Mouse (Mus musculus): ENCODE results near the gene Nhp2.

GRCm38 (mm10) chr11:51591168-51591567 lies 28.4 kb upstream of the Nhp2 start:
- no peak for TF ChIP-seq CTCF (IDR thresholded peaks at IDR 0.05 in 2 of 3, conservative IDR thresholded peaks at IDR 0.05 in 1 of 3; ENCODE audit: control insufficient read depth in 1 of 3, insufficient read depth in 1 of 3, low read depth in 2 of 3, low read length in 3 of 3, poor library complexity in 1 of 3, severe bottlenecking in 1 of 3)
- TF ChIP-seq ZMIZ1 (IDR thresholded peaks at IDR 0.05; ENCODE audit: low read depth, low read length): no peak
- no peak for TF ChIP-seq NRF1 (IDR thresholded peaks at IDR 0.05; ENCODE audit: insufficient read depth, low read depth, low read length, poor library complexity, severe bottlenecking)
- no peak for TF ChIP-seq MAFK (IDR thresholded peaks at IDR 0.05; ENCODE audit: borderline replicate concordance, low read depth, low read length)

All from MEL (cell line).